Mouse (Mus musculus): ENCODE data around the gene Tas2r138. TPM values are rescaled to one million over a fixed set of nuclear protein-coding genes. Genes with fewer than 3 reads are reported as not detected.

Tas2r138 gene
- polyA plus RNA-seq, 1 experiment from 2014 or later, result not detected

DNA sequence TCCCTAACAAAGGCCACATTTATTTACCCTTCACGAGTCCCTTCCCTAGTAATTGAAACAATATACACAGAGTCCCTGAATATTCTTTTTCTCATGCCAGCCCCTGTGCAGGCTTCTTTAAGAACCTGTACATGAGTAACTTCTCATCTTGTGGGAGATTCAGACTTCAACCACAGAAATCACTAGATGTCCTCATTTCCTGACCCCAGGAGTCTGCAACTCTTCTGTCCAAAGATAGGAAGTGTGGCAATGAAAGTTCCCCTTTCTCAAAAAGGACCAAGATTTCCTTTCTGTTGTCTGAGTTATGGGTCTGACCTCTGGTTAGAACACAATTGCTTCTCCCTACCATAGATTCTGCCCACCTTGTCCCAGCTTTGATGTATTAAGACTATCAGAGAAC lies 36.8 kb downstream of the Tas2r138 start:
- H3K9me3 ChIP-seq (ENCODE audit: control insufficient read depth, low read length), result no peaks in the 10 kb centered on the region
- H3K4me1 ChIP-seq (ENCODE audit: control insufficient read depth, insufficient read depth, low read length), result no peaks in the 10 kb centered on the region
- no peaks in the 10 kb centered on the region for H3K36me3 ChIP-seq (ENCODE audit: control insufficient read depth, insufficient read depth, low read length)
- H3K27ac ChIP-seq (ENCODE audit: low read depth, low read length), result no peak overlapping the region
- no peak for DNase-seq (ENCODE audit: low spot score, missing footprints)
- no peaks in the 10 kb centered on the region for H3K27me3 ChIP-seq (ENCODE audit: control insufficient read depth, insufficient read depth, low read length)
- WGBS, result 83% methylated on average over 1 of the region's 1 CpGs
- no peak overlapping the region for H3K4me3 ChIP-seq (ENCODE audit: low read depth, low read length)
- no peak for ATAC-seq (ENCODE audit: low FRiP score)
- no peak overlapping the region for H3K4me2 ChIP-seq
- H3K9ac ChIP-seq (ENCODE audit: low read length), result no peak overlapping the region

DNA sequence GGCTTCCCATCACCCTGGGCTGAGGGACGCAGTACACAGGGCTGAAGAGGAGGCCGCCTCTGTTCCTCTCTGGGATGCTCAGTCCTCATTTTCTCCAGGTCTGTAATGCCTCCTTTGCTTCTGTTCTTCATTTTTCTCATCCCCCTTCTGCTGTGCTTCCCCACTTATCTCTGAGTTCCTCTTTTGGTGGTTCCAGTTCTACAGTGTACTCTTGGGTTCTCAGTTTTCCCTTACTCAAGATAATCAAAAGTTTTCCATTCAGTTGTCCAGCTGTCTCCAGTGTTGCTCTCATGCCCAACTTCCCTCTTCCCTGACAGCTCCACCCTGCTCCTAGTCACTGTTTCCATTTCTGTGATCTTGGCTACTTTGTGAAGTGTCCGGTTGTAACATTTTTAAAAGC lies 39.5 kb downstream of the Tas2r138 start:
- no peak for DNase-seq (ENCODE audit: low spot score, missing footprints)
- no peak overlapping the region for H3K9ac ChIP-seq (ENCODE audit: low read length)
- H3K9me3 ChIP-seq (ENCODE audit: control insufficient read depth, low read length), result no peaks in the 10 kb centered on the region
- ATAC-seq (ENCODE audit: low FRiP score), result no peak
- no peaks in the 10 kb centered on the region for H3K4me1 ChIP-seq (ENCODE audit: control insufficient read depth, insufficient read depth, low read length)
- no peak overlapping the region for H3K27ac ChIP-seq (ENCODE audit: low read depth, low read length)
- 70% methylated on average over 3 of the region's 3 CpGs for WGBS
- no peak overlapping the region for H3K4me2 ChIP-seq
- no peaks in the 10 kb centered on the region for H3K27me3 ChIP-seq (ENCODE audit: control insufficient read depth, insufficient read depth, low read length)
- no peak overlapping the region for H3K4me3 ChIP-seq (ENCODE audit: low read depth, low read length)
- H3K36me3 ChIP-seq (ENCODE audit: control insufficient read depth, insufficient read depth, low read length), result no peaks in the 10 kb centered on the region

DNA sequence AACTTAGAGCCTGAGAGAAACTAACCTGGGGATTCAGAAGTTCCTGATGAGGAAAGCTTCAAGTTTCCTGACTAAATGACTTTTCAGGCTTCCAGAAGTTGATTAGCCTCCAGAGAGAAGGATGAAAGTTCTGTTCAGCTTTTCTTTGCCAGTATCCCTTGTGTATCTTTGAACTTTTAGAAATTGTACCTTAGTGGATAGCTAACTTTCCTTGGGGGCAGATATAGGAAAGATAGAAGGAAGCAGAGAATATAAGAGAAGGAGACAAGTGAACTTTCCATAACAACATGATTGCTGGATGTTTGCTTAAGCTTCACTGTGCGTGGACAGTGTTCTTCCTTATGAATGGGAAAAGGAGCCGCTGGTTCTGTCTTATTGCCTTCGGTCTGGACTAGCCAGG lies 43.9 kb downstream of the Tas2r138 start, which contains the start of gene Olfr460:
TSS of gene Olfr460 (plus strand) at position 301 of the 400 bp plus-strand sequence.
- H3K27ac ChIP-seq (ENCODE audit: low read depth, low read length), result no peak within 1 kb of the TSS
- ATAC-seq (ENCODE audit: low FRiP score) (no peak), DNase-seq (ENCODE audit: low spot score, missing footprints) (no peak)
- 93% methylated on average over 3 of the region's 3 CpGs for WGBS
- H3K9me3 ChIP-seq (ENCODE audit: control insufficient read depth, low read length), result no peaks in the 10 kb centered on the region
- no peaks in the 10 kb centered on the region for H3K27me3 ChIP-seq (ENCODE audit: control insufficient read depth, insufficient read depth, low read length)
- H3K4me2 ChIP-seq, result no peak within 1 kb of the TSS
- H3K36me3 ChIP-seq (ENCODE audit: control insufficient read depth, insufficient read depth, low read length), result no peaks in the 10 kb centered on the region
- H3K4me3 ChIP-seq (ENCODE audit: low read depth, low read length), result no peak within 1 kb of the TSS
- no peaks in the 10 kb centered on the region for H3K4me1 ChIP-seq (ENCODE audit: control insufficient read depth, insufficient read depth, low read length)
- H3K9ac ChIP-seq (ENCODE audit: low read length), result no peak within 1 kb of the TSS

Other genes with a start within 250 kb of the Tas2r138 start
- gene E330009J07Rik, start 177.2 kb downstream of the Tas2r138 start, polyA plus RNA-seq (2014; fragmentation: Nextera tagmentation; extraction: Ambion mirVana), result 13.1 and 15.8 TPM in 2 replicates
- not detected in 2 replicates for gene Wee2, start 174.2 kb downstream of the Tas2r138 start, polyA plus RNA-seq (2014; fragmentation: Nextera tagmentation; extraction: Ambion mirVana)
- gene Ssbp1, start 142.0 kb downstream of the Tas2r138 start, polyA plus RNA-seq (2014; fragmentation: Nextera tagmentation; extraction: Ambion mirVana), result 183 and 194 TPM in 2 replicates
- gene Tas2r137, start 122.1 kb downstream of the Tas2r138 start, polyA plus RNA-seq (2014; fragmentation: Nextera tagmentation; extraction: Ambion mirVana), result 0.36 TPM in 1 of 2 replicates, not detected in the other
- gene Tas2r108, start 119.8 kb downstream of the Tas2r138 start, polyA plus RNA-seq (2014; fragmentation: Nextera tagmentation; extraction: Ambion mirVana), result 0.14 and 0.17 TPM in 2 replicates
- not detected in 2 replicates for gene Prss37, start 93.8 kb downstream of the Tas2r138 start, polyA plus RNA-seq (2014; fragmentation: Nextera tagmentation; extraction: Ambion mirVana)
- gene Olfr461, start 58.3 kb downstream of the Tas2r138 start, polyA plus RNA-seq (2014; fragmentation: Nextera tagmentation; extraction: Ambion mirVana), result 0.10 and 0.19 TPM in 2 replicates
- gene Olfr460, start 43.8 kb downstream of the Tas2r138 start, polyA plus RNA-seq (2014; fragmentation: Nextera tagmentation; extraction: Ambion mirVana), result not detected in 2 replicates
- 0.37 and 0.73 TPM in 2 replicates for gene Clec5a, start 27.5 kb downstream of the Tas2r138 start, polyA plus RNA-seq (2014; fragmentation: Nextera tagmentation; extraction: Ambion mirVana)
- gene Mgam, start 15.5 kb upstream of the Tas2r138 start, polyA plus RNA-seq (2014; fragmentation: Nextera tagmentation; extraction: Ambion mirVana), result not detected in 2 replicates

Measured in midbrain, embryonic 11.5 days (tissue).